Mouse (Mus musculus): Measurements from ENCODE around the gene Abcb9. TPM values are rescaled to one million over a fixed set of nuclear protein-coding genes. Genes with fewer than 3 reads are reported as not detected.
A peak's percentile ranks its signal among the peaks of the same experiment; 100 is the strongest.

Abcb9 gene
- polyA plus RNA-seq, 1 experiment from 2014 or later = 1.7 TPM

GRCm38 (mm10) chr5:124032001-124032508, 63.5 kb downstream of the Abcb9 start, which contains the start of gene Vps37b:
Vps37b (minus strand) TSS chr5:124032270.
- Histone ChIP-seq H3K27me3 (ENCODE audit: control insufficient read depth, insufficient read depth, low read length) (no peaks in the 10 kb centered on the region), H3K4me2 (ENCODE audit: low read depth) (peak within 1 kb of the TSS; percentile 88), H3K4me3 (ENCODE audit: low read depth, low read length) (peak within 1 kb of the TSS; percentile 77), H3K9ac (ENCODE audit: low read length) (peak within 1 kb of the TSS; percentile 90), H3K36me3 (ENCODE audit: control insufficient read depth, insufficient read depth, low read length) (no peaks in the 10 kb centered on the region), H3K9me3 (ENCODE audit: control insufficient read depth, low read length) (no peaks in the 10 kb centered on the region), H3K4me1 (ENCODE audit: control insufficient read depth, insufficient read depth, low read length) (peaks cover 8% of the 10 kb centered on the region; the same call in 1 of the 2 replicates), H3K27ac (ENCODE audit: low read depth, low read length) (peak within 1 kb of the TSS; percentile 58)
- under 1% methylated on average over 52 of the region's 52 CpGs for WGBS
- DNase-seq (ENCODE audit: low spot score) (peak; percentile 96), ATAC-seq (ENCODE audit: insufficient read depth, low FRiP score, low TSS enrichment) (peak; percentile 73; the same call in 1 of the 2 replicates)

DNA sequence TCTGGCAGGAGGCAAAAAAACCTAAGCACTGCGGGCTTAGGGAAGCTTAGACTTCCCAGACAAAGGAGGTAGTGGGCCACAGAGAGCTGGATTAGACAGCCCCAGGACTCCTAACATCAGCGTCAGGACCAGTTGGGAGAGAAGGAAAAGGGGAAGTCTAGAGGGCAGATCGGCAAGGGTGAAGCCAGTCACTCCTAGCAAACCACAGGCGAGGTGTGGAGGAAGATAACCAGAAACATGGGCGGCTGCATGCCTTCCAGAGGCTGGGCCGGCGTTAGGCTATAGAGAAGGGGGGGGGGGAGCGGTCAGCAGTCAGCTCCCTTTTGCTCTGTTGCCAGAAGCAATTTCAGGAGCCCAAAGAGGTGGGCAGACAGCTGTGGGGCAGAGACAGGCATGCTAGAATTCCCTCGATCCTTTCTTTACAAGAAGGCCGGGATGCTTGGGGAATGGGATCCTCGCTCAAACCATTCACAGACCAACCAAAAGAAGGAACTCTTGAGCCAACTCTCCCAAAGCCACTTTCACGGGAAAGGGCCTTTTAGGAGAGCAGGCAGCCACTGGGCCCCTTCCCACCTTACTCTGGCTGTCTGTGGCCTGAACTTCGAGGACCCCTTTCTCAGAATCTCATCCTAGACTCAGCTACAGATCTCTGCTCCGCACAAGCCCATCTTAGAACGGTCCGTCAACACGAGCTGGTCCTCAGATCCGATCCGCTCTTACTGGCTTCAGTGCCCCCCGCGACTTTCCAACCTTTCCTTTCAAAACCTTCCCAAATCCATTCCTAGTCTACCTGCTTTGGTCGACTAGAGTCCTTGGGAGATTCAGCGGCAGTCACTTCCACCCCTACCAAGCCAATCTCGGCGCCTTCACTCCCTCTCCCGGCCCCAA, 64.3 kb downstream of the Abcb9 start:
- peak overlapping the region; percentile 58 for H3K27ac ChIP-seq (ENCODE audit: low read depth, low read length)
- H3K4me2 ChIP-seq (ENCODE audit: low read depth) = peak overlapping the region; percentile 88
- DNase-seq (ENCODE audit: low spot score) = no peak
- peak overlapping the region; percentile 90 for H3K9ac ChIP-seq (ENCODE audit: low read length)
- peaks cover 11% of the 10 kb centered on the region for H3K4me1 ChIP-seq (ENCODE audit: control insufficient read depth, insufficient read depth, low read length)
- no peak; the same call in 1 of the 2 replicates for ATAC-seq (ENCODE audit: insufficient read depth, low FRiP score, low TSS enrichment)
- WGBS = 2% methylated on average over 25 of the region's 26 CpGs
- no peaks in the 10 kb centered on the region for H3K9me3 ChIP-seq (ENCODE audit: control insufficient read depth, low read length)
- H3K4me3 ChIP-seq (ENCODE audit: low read depth, low read length) = peak overlapping the region; percentile 77
- H3K36me3 ChIP-seq (ENCODE audit: control insufficient read depth, insufficient read depth, low read length) = no peaks in the 10 kb centered on the region
- no peaks in the 10 kb centered on the region for H3K27me3 ChIP-seq (ENCODE audit: control insufficient read depth, insufficient read depth, low read length)

- H3K4me2 ChIP-seq (ENCODE audit: low read depth) = peak overlapping the region; percentile 88
- H3K4me1 ChIP-seq (ENCODE audit: control insufficient read depth, insufficient read depth, low read length) = peaks cover 18% of the 10 kb centered on the region
- WGBS = 61% methylated on average over 12 of the region's 12 CpGs
- no peak for DNase-seq (ENCODE audit: low spot score)
- no peaks in the 10 kb centered on the region for H3K9me3 ChIP-seq (ENCODE audit: control insufficient read depth, low read length)
- H3K27ac ChIP-seq (ENCODE audit: low read depth, low read length) = peak overlapping the region; percentile 58; the same call in 1 of the 2 replicates
- peak overlapping the region; percentile 90 for H3K9ac ChIP-seq (ENCODE audit: low read length)
- ATAC-seq (ENCODE audit: insufficient read depth, low FRiP score, low TSS enrichment) = no peak
- peak overlapping the region; percentile 77 for H3K4me3 ChIP-seq (ENCODE audit: low read depth, low read length)
- no peaks in the 10 kb centered on the region for H3K36me3 ChIP-seq (ENCODE audit: control insufficient read depth, insufficient read depth, low read length)
- H3K27me3 ChIP-seq (ENCODE audit: control insufficient read depth, insufficient read depth, low read length) = no peaks in the 10 kb centered on the region
These were observed 65.1 kb downstream of the Abcb9 start for GRCm38 (mm10) chr5:124030386-124031067.

- peaks cover 27% of the 10 kb centered on the region for H3K4me1 ChIP-seq (ENCODE audit: control insufficient read depth, insufficient read depth, low read length)
- no peaks in the 10 kb centered on the region for H3K36me3 ChIP-seq (ENCODE audit: control insufficient read depth, insufficient read depth, low read length)
- no peak overlapping the region for H3K9ac ChIP-seq (ENCODE audit: low read length)
- 94% methylated on average over 19 of the region's 19 CpGs for WGBS
- H3K4me3 ChIP-seq (ENCODE audit: low read depth, low read length) = no peak overlapping the region
- no peak for ATAC-seq (ENCODE audit: insufficient read depth, low FRiP score, low TSS enrichment)
- DNase-seq (ENCODE audit: low spot score) = no peak
- H3K27me3 ChIP-seq (ENCODE audit: control insufficient read depth, insufficient read depth, low read length) = no peaks in the 10 kb centered on the region
- no peak overlapping the region for H3K27ac ChIP-seq (ENCODE audit: low read depth, low read length)
- H3K9me3 ChIP-seq (ENCODE audit: control insufficient read depth, low read length) = no peaks in the 10 kb centered on the region
- no peak overlapping the region; the same call in 1 of the 2 replicates for H3K4me2 ChIP-seq (ENCODE audit: low read depth)
These were observed 66.2 kb downstream of the Abcb9 start for GRCm38 (mm10) chr5:124029220-124030035.

GRCm38 (mm10) chr5:124028680-124029079, 66.9 kb downstream of the Abcb9 start:
- H3K36me3 ChIP-seq (ENCODE audit: control insufficient read depth, insufficient read depth, low read length) = no peaks in the 10 kb centered on the region
- no peak overlapping the region for H3K4me2 ChIP-seq (ENCODE audit: low read depth)
- no peak overlapping the region for H3K4me3 ChIP-seq (ENCODE audit: low read depth, low read length)
- no peaks in the 10 kb centered on the region for H3K27me3 ChIP-seq (ENCODE audit: control insufficient read depth, insufficient read depth, low read length)
- no peaks in the 10 kb centered on the region for H3K9me3 ChIP-seq (ENCODE audit: control insufficient read depth, low read length)
- H3K9ac ChIP-seq (ENCODE audit: low read length) = no peak overlapping the region
- 72% methylated on average over 7 of the region's 7 CpGs for WGBS
- H3K4me1 ChIP-seq (ENCODE audit: control insufficient read depth, insufficient read depth, low read length) = peaks cover 27% of the 10 kb centered on the region
- ATAC-seq (ENCODE audit: insufficient read depth, low FRiP score, low TSS enrichment) = no peak
- H3K27ac ChIP-seq (ENCODE audit: low read depth, low read length) = no peak overlapping the region
- no peak for DNase-seq (ENCODE audit: low spot score)

GRCm38 (mm10) chr5:124027702-124028470, 67.7 kb downstream of the Abcb9 start:
- peaks cover 27% of the 10 kb centered on the region for H3K4me1 ChIP-seq (ENCODE audit: control insufficient read depth, insufficient read depth, low read length)
- 84% methylated on average over 19 of the region's 19 CpGs for WGBS
- H3K27me3 ChIP-seq (ENCODE audit: control insufficient read depth, insufficient read depth, low read length) = no peaks in the 10 kb centered on the region
- no peak overlapping the region for H3K4me2 ChIP-seq (ENCODE audit: low read depth)
- DNase-seq (ENCODE audit: low spot score) (no peak), ATAC-seq (ENCODE audit: insufficient read depth, low FRiP score, low TSS enrichment) (no peak)
- H3K9me3 ChIP-seq (ENCODE audit: control insufficient read depth, low read length) = no peaks in the 10 kb centered on the region
- no peak overlapping the region for H3K4me3 ChIP-seq (ENCODE audit: low read depth, low read length)
- 0 out of 2 replicates have a peak overlapping the region, but pooled peaks have one; percentile 18 for H3K9ac ChIP-seq (ENCODE audit: low read length)
- no peaks in the 10 kb centered on the region for H3K36me3 ChIP-seq (ENCODE audit: control insufficient read depth, insufficient read depth, low read length)
- H3K27ac ChIP-seq (ENCODE audit: low read depth, low read length) = no peak overlapping the region

DNA sequence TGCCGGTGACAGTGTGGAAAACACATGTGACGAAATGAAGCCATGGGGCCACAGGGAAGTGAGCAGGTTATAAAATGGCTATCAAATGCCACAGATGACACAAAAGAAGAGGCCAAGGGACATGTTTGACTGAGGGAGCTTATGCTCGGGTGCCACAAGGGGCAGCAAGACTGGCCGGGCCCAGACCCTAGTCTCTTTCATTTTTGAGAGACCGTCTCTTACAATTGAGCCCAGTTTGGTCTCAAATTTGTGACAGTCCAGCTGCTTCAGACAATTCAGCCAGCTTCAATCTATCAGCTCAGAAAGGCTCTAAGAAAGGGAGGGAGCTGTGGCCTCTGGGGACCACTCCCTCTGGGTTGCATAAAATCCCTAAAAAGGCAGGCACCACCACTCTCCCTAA, 69.0 kb downstream of the Abcb9 start:
- H3K27me3 ChIP-seq (ENCODE audit: control insufficient read depth, insufficient read depth, low read length) = no peaks in the 10 kb centered on the region
- H3K36me3 ChIP-seq (ENCODE audit: control insufficient read depth, insufficient read depth, low read length) = no peaks in the 10 kb centered on the region
- H3K4me3 ChIP-seq (ENCODE audit: low read depth, low read length) = no peak overlapping the region
- ATAC-seq (ENCODE audit: insufficient read depth, low FRiP score, low TSS enrichment) (no peak), DNase-seq (ENCODE audit: low spot score) (no peak)
- no peaks in the 10 kb centered on the region for H3K9me3 ChIP-seq (ENCODE audit: control insufficient read depth, low read length)
- no peak overlapping the region for H3K27ac ChIP-seq (ENCODE audit: low read depth, low read length)
- H3K4me1 ChIP-seq (ENCODE audit: control insufficient read depth, insufficient read depth, low read length) = peaks cover 27% of the 10 kb centered on the region
- no peak overlapping the region for H3K9ac ChIP-seq (ENCODE audit: low read length)
- WGBS = 75% methylated on average over 5 of the region's 5 CpGs
- H3K4me2 ChIP-seq (ENCODE audit: low read depth) = no peak overlapping the region

All from neural tube, embryonic 11.5 days (tissue).